8 mouse cellular contexts compared by ENCODE assay signal in the genomic region with DNA sequence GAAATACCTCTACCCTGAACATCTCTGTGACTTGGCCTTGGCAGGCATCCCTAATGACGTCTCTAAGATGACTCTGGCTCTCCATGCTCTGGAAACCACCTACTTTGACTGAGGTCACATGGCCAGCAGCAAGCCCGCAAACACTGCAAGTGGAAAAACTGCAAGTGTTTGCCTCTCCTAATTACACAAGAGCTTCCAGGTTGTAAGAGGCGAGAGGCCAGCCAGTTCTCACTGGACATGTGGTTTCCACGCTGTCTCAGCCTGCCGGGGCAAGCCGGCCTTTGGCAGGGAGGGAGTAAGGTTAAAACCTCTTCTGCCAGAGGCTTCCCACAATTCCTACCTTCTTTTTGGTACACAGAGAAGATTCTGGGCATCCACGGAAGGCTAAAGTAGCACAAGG.
A peak's percentile ranks its signal among the peaks of the same experiment; 100 is the strongest.
DNase-seq lines count a peak whose midpoint lies in the region; ATAC-seq and TF ChIP-seq lines count a peak whose summit lies in the region.

No protein-coding gene starts in this region.

- no peaks in the 10 kb centered on the region for H3K36me3 ChIP-seq in heart, adult 2 months (ENCODE audit: control insufficient read depth, insufficient read depth, low read length)
- H3K36me3 ChIP-seq in heart, embryonic 12.5 days = no peaks in the 10 kb centered on the region
- no peaks in the 10 kb centered on the region for H3K36me3 ChIP-seq in midbrain, embryonic 11.5 days (ENCODE audit: control insufficient read depth, insufficient read depth, low read length)

- no peaks in the 10 kb centered on the region for H3K27me3 ChIP-seq in heart, adult 2 months (ENCODE audit: control insufficient read depth, insufficient read depth, low read length)
- 0 out of 2 replicates have a peak, but pooled peaks cover 3% of the 10 kb centered on the region for H3K27me3 ChIP-seq in heart, embryonic 12.5 days (replicated peaks)
- H3K27me3 ChIP-seq in midbrain, embryonic 11.5 days (ENCODE audit: control insufficient read depth, insufficient read depth, low read length) = no peaks in the 10 kb centered on the region

- H3K9me3 ChIP-seq in heart, embryonic 12.5 days (replicated peaks) = no peaks in the 10 kb centered on the region
- no peaks in the 10 kb centered on the region for H3K9me3 ChIP-seq in midbrain, embryonic 11.5 days (ENCODE audit: control insufficient read depth, low read length)

- no peak overlapping the region for H3K4me2 ChIP-seq in heart, embryonic 12.5 days
- H3K4me2 ChIP-seq in midbrain, embryonic 11.5 days = no peak overlapping the region

- intact Hi-C loops in heart, adult 2 months (cut with DNase I) = no loop called here

- 0 out of 2 replicates have a peak, but pooled peaks have one; percentile 39 for TF ChIP-seq EP300 in heart, adult 2 months (IDR thresholded peaks at IDR 0.05; ENCODE audit: insufficient read depth, low read depth, low read length)

- peak; percentile 59 to 72 for DNase-seq in heart, adult 2 months
- DNase-seq in adrenal gland, postnatal 25 days = peak; percentile 35
- peak; percentile 14 for DNase-seq in induced T-regulatory cell, adult 2 months (ENCODE audit: low read depth)
- peak; percentile 70 to 79 for DNase-seq in lung, postnatal 4 days
- DNase-seq in spleen, postnatal 14 days (ENCODE audit: low spot score in 2 of 2) = no peak
- DNase-seq in left cerebral cortex, adult 11 months (ENCODE audit: low spot score) = no peak
- DNase-seq in midbrain, embryonic 11.5 days (ENCODE audit: low spot score, missing footprints) = no peak

- no peak overlapping the region for H3K9ac ChIP-seq in heart, adult 2 months (ENCODE audit: low read depth, low read length)
- H3K9ac ChIP-seq in heart, embryonic 12.5 days = no peak overlapping the region
- H3K9ac ChIP-seq in midbrain, embryonic 11.5 days (ENCODE audit: low read length) = no peak overlapping the region

- peaks cover 1% of the 10 kb centered on the region; the same call in 1 of the 2 replicates for H3K4me1 ChIP-seq in heart, adult 2 months (ENCODE audit: control insufficient read depth, insufficient read depth, low read length)
- H3K4me1 ChIP-seq in heart, embryonic 12.5 days (replicated peaks) = peaks cover 7% of the 10 kb centered on the region; the same call in 1 of the 2 replicates
- no peaks in the 10 kb centered on the region for H3K4me1 ChIP-seq in midbrain, embryonic 11.5 days (ENCODE audit: control insufficient read depth, insufficient read depth, low read length)

- no peak for ATAC-seq in heart, embryonic 12.5 days (ENCODE audit: insufficient number of reproducible peaks, low FRiP score)
- ATAC-seq in midbrain, embryonic 11.5 days (ENCODE audit: low FRiP score) = no peak

- H3K27ac ChIP-seq in heart, adult 2 months = peak overlapping the region; percentile 21; the same call in 1 of the 2 replicates
- no peak overlapping the region for H3K27ac ChIP-seq in heart, embryonic 12.5 days (ENCODE audit: poor library complexity, severe bottlenecking)
- no peak overlapping the region for H3K27ac ChIP-seq in midbrain, embryonic 11.5 days (ENCODE audit: low read depth, low read length)

- no peak overlapping the region for H3K4me3 ChIP-seq in heart, adult 2 months
- H3K4me3 ChIP-seq in heart, embryonic 12.5 days = no peak overlapping the region
- no peak overlapping the region for H3K4me3 ChIP-seq in midbrain, embryonic 11.5 days (ENCODE audit: low read depth, low read length)

- no peak for TF ChIP-seq POLR2A in heart, adult 2 months (IDR thresholded peaks at IDR 0.05; ENCODE audit: insufficient read depth, low read depth, low read length)

- TF ChIP-seq CTCF in heart, adult 2 months (IDR thresholded peaks at IDR 0.05) = no peak

- no peaks in the 10 kb centered on the region for H3K79me2 ChIP-seq in heart, adult 2 months (replicated peaks; ENCODE audit: control insufficient read depth, insufficient read depth, low read length)

- WGBS in heart, adult 2 months = 29% methylated on average over 7 of the region's 7 CpGs
- 54% methylated on average over 7 of the region's 7 CpGs for WGBS in heart, embryonic 12.5 days
- 84% methylated on average over 7 of the region's 7 CpGs for WGBS in midbrain, embryonic 11.5 days

Comparison
In these comparisons a context has a peak if more than half of its experiments do, and no peak if none do; other contexts are left out.
1. DNase-seq: peak in heart, adult 2 months (2 of 2), adrenal gland, postnatal 25 days (single experiment), induced T-regulatory cell, adult 2 months (single experiment) and lung, postnatal 4 days (2 of 2); none in spleen, postnatal 14 days (0 of 2), left cerebral cortex, adult 11 months (single experiment) and midbrain, embryonic 11.5 days (single experiment).